Mouse (Mus musculus) gonadal fat pad, adult 2 months (tissue): ENCODE measurements at regions not wholly inside any gene's neighbourhood (a gene's known extent, or its start where the extent isn't known, plus 50 kb on each side); places are given as distances from the start of the nearest gene placed in this dataset.

Experiments used
- DNase-seq: peaks from one replicate; pipeline ENCODE4 v3.0.0-alpha.2; 2012; ENCODE audit warnings: low read depth

DNA sequence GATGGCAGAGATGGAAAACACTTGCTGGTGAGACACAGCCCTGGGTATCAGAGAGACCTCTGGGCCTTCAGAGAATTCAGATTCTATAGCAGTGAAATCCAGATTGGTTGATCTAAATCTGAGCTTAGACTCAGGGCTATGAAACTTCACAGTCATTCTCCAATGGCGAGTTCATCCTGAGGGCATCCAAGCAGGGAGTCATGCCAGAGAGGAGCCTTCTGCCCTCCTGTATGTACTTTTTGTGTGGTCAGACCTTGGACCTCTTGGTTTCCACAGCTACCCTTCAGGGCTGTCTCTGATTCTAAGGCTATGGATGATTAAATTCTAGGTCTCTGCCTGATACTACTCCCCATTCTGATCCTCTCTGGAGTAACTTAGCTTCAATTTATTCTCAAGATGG, 122.0 kb upstream of the Mettl15 start:
- DNase-seq = no peak

DNA sequence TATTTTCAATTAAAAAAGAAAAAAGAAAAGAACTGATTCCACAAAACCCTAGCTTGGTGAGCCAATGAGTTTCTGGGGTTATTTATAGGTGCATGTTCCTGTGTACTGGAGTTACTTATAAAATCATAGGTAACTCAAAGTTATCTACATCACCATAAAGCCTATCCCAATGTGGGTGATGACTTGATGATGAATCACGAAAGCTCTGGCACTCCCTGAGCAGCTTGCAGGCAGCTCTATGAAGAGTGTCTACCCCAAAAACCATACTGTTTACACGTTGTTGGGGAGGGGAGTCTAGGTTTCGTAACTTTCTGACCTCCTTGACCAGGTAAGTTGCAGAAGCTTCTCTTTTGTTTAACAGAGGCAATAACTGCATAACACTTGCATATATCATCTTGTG, 123.7 kb upstream of the Mettl15 start:
- no peak for DNase-seq

GRCm38 (mm10) chr2:109406591-109407079, 126.1 kb upstream of the Mettl15 start:
- DNase-seq = no peak

DNA sequence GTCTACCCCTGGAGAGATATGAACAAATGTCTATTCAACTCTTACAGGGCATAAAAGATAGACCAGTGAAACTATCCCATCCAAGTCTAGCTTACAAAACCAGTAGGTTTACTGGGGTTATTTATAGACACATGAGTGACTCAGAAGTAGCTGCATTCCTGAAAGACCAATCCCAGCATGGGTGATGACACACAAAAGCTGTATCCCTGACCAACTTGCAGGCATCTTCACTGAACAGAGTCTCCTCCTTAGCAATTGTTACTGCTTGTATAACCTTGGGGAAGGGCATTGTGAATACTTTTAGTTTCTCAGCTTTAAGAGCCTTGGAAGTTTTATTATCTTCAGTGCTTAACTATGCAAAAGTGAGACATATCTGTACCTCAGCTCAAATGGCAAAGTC, 139.6 kb upstream of the Mettl15 start:
- DNase-seq = no peak

GRCm38 (mm10) chr2:109431183-109431582, 150.6 kb upstream of the Mettl15 start:
- no peak for DNase-seq

GRCm38 (mm10) chr2:109442551-109443120, 162.1 kb upstream of the Mettl15 start:
- DNase-seq = no peak

GRCm38 (mm10) chr2:109443521-109444066, 163.0 kb upstream of the Mettl15 start:
- DNase-seq = no peak

- DNase-seq = peak; percentile 42
Measured at GRCm38 (mm10) chr2:109462246-109462645, 181.7 kb upstream of the Mettl15 start.

GRCm38 (mm10) chr2:109484306-109484705, 190.2 kb upstream of the Bdnf start:
- DNase-seq = no peak

- no peak for DNase-seq
Measured at GRCm38 (mm10) chr2:109487591-109487990, 186.9 kb upstream of the Bdnf start.

DNA sequence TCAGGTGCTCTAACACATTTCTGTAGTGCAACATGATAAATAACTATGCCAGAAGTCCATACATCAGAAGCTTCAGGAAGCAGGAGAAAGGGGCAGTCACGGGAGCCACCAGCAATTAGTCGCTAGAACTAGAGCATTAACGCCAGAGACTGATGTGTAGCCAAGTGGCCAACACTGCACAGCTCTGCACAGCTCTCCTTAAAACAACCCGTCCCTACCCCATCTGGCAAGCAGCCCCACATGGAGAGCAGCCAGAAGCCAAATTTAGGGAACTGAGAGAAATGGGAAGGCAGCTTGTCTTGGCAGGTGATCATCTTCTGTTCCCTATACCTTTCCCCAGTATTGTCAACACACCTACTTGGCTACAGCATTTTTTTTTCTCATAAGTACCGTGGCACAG, 172.3 kb upstream of the Bdnf start:
- no peak for DNase-seq

DNA sequence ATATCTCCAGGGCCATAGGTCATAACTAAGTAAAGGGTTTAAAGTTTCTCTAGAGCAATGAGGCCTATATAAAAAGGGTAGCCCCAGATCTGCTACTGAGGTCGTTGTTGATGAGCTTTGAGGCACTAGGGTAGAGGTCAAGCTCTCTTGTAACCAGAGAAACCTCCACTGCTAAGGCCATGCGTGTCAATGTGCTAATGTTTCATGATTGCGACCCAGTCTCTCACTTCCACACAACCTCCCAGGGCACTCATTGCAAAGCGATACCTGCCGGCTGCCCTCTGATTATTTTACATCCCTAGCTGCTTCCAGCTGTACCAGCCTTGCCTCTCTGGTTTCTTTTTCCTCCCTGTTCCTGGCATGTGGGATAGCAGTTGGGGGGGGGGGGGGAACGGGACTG, 169.6 kb upstream of the Bdnf start:
- no peak for DNase-seq

- no peak for DNase-seq
Measured at GRCm38 (mm10) chr2:109510070-109510979, 164.2 kb upstream of the Bdnf start.

DNA sequence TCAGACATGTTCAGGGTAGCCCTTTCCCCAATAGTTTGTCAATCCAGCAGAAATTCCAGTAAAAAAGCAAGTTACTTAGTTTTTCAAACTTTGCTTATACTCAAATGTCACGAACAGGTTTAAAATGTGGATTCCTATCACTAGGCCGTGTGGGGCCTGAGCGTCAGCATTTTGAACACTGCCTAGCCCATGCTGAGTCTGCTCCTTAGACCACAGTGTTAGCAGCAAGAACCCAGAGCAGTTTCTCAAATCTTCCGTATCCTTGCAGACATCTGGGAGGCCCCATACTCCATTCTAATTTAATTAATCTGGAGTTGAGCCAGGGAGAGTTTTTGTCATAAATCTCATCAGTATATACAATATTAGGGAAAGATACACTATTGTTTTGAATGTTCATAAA, 163.4 kb upstream of the Bdnf start:
- no peak for DNase-seq

DNA sequence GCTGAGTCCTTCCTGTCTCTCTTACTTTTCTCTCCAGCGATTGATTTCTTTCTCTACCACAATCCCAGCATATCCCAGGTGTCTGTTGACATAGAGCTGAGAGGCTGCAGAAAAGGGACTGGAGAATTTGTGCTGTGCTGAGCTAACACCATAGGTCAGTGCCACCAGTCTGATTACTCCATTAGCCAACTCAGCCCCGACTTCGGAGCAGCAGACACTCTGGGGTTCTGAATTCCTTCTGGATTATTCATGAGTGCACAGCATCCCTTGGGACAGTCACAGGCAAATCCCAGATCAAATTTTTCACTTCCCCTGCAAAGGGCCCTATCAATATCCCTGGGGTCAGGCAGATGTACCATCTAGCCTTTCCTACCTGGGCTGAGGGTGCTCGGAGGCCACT, 155.2 kb upstream of the Bdnf start:
- DNase-seq = no peak

DNA sequence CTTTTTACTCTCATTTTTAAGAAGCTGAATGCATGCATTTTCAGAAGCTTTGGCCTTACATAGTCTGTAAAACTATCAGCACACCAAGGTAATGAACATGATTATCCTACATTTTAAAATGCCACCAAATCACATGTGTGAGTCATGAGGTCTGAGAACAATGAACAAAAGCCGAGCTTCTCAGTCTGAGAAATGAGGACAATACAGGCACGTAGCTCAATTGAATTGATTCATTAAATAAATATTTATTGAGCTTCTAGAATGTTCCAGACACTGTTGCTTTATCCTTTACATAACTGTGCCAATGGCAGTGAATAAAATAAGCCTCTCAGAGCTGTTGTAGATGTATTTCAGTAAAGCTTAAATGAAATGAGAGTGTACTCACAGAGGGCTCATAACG, 154.0 kb upstream of the Bdnf start:
- no peak for DNase-seq

DNA sequence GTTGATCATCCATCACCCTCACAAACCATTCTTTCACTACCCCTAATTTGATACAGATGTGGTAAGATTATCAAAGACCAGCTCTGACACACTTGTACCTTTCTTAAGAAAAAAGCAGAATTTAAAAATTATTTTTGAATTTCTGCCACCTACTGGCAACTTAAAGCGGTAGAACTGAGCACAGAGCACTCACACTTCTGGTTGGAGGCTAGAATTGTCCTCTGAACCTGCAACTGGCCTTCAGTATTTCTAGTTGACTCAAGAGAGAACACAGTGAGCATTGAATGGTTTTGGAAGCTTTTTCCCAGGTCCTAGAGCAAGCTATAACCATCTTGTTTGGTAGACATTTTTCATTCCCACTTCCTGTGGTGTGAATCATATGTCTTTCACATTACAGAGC, 135.0 kb upstream of the Bdnf start:
- DNase-seq = no peak

- no peak for DNase-seq
Measured at GRCm38 (mm10) chr2:109546486-109547115, 127.9 kb upstream of the Bdnf start.

- DNase-seq = no peak
Measured at GRCm38 (mm10) chr2:109554644-109555043, 119.9 kb upstream of the Bdnf start.

- no peak for DNase-seq
Measured at GRCm38 (mm10) chr2:109559088-109560030, 115.1 kb upstream of the Bdnf start.

DNA sequence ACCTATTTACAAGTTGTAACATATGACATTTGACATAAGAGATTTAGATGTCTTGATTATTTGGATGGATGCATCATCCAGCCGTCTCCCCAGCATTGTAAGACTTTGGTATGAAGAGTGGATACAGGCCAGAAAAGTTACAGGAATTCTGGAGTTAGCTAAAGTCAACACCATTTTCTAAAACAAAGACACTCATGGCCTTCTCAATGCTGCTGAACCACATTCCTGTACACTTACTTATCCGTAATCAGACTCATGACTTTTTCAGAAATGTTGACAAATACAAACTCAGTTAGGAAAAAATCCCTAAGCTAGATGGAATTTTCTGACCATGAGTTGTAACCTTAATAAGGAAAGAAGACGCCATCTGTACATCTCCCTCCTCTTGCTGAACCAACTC, 111.5 kb upstream of the Bdnf start:
- no peak for DNase-seq
